Mouse (Mus musculus) adipose tissue, adult 10 weeks (tissue): ENCODE data around the gene Atic. TPM values are rescaled to one million over a fixed set of nuclear protein-coding genes. Genes with fewer than 3 reads are reported as not detected.

Source experiments
- polyA plus RNA-seq: library from polyadenylated mRNA; stranded (reverse); fragments of 350-450 nt; fragmentation: Illumina TruSeq; extraction: RNeasy Lipid Tissue Mini Kit (QIAGEN cat#74804); gene quantifications from one replicate; pipeline ENCODE4 v1.2.3, GENCODE M21; 2014; ENCODE audit warnings: low read depth, low replicate concordance

Atic gene
- 27.1 TPM for polyA plus RNA-seq

DNA sequence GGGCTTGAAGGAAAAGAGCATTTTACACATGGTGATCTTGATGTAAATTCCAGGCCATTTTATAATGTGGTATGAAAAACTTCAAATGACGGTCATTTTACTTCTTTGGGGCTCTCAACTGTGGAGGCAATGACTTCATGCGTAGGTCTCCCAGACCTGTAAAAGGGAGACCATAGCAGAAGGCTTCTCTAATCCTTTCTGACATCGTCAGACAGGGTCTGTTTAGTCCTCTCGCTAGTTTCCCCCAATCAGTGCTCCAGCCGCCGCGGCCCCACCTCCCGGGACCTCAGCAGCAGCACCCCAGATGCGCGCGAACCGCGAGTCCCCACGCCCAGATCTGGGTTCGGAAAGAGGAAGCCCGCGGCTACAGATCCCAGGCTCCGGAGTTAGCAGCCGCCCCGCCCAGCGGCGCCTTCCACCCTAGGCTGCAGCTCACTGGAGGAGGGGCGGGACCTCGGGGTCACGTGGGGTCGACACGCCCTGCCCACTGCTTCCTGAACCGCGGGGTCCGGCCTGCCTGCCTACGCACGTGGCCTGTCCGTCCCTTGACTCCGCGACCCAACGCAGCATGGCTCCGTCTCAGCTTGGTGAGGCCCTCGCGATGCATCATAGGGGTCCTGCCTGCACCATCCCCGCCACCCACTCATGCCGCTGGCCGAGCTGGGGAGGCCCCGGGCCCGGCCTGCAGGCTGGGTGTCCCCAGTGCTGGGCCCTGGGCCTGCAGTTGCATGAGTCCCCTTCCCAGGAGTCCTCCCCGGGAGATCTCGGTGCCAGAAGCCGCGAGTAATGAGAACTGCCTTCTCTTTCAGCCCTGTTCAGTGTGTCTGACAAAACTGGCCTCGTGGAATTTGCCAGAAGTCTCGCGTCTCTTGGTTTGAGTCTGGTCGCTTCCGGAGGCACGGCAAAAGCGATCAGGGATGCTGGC is at the start of gene Atic:
TSS of gene Atic (plus strand) at position 463 of the 925 bp plus-strand sequence.

Other genes with a start within 250 kb of the Atic start
- gene Abca12, start 142.2 kb upstream of the Atic start, polyA plus RNA-seq = not detected
- gene Fn1, start 96.0 kb downstream of the Atic start, polyA plus RNA-seq = 144 TPM